Mouse (Mus musculus) right cerebral cortex, postnatal 10 days (tissue): ENCODE data around the gene Hist1h2bn.
A peak's percentile ranks its signal among the peaks of the same experiment; 100 is the strongest.

Experiments used
- DNase-seq, 2 experiments: peaks; one replicate each; pipeline ENCODE4 v3.0.0; 2021; ENCODE audit warnings: low spot score in 2 of 2

Gene Hist1h2bn

DNA sequence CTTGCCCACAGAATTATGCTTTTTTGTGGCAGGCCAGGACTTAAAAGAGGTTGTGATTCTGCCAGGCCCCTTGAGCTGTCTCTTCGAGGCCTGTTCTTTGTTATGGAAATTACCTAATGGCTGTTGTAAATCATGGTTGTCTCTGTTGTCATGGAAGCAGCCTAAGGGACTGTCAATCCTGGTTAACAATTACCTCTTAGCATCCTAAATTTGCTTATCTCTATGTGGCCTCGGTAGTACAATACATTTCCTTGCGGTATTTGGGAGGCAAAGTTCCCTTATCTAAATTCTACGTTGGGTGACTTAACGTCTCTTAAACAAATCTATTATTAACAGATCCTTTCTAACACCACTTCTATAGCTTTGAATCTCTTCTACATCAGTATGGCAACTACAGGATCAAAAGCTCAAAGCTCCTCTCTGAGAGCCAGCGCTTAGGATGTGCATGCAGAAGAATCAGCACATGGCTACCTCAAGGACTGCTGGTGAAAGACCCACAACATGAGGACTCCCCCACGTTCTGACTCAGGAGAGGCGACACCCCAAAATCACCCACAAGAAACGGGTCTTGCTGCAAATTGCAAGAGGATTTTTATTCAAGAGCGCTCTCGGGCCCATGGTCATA lies 25.9 kb upstream of the Hist1h2bn start:
- DNase-seq, result no peak

DNA sequence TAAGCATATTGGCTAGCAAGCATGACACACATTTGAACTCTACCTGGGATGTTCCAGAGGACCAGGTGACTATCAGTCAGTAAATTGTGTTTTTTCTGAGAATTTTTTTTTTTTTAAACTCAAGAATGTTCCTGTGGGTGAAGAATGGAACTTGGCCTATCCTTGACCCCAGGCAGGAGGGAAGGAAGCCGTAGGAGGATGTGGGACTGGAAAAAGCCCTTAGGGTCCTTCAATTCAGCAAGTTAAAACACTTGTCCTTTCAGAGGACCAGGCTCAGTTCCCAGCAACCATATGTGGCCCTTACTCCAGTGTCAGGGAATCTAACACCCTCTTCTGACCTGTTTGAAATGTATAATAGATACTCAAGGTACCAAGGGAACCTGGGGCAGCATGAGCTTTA lies 24.4 kb upstream of the Hist1h2bn start:
- no peak for DNase-seq

DNA sequence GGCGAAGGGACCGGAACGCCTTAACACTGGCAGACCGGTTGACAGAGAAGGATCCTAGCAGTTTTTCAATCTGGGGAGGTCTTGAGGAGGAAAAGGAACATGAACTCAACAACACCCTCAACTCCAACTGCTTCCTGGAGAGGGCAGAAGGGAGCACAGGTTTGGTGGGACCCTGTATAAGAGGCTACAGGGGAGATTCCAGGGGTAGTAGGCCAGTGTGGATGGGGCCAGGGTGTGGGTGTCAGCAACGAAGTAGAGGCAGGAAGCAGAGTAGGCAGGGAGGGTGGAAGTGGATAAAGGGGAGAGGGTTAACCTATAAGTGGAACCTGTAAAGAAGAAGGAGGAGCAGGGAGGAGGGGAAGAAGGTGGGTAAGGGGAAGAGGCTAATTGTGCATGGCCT lies 20.5 kb upstream of the Hist1h2bn start:
- DNase-seq, result no peak

DNA sequence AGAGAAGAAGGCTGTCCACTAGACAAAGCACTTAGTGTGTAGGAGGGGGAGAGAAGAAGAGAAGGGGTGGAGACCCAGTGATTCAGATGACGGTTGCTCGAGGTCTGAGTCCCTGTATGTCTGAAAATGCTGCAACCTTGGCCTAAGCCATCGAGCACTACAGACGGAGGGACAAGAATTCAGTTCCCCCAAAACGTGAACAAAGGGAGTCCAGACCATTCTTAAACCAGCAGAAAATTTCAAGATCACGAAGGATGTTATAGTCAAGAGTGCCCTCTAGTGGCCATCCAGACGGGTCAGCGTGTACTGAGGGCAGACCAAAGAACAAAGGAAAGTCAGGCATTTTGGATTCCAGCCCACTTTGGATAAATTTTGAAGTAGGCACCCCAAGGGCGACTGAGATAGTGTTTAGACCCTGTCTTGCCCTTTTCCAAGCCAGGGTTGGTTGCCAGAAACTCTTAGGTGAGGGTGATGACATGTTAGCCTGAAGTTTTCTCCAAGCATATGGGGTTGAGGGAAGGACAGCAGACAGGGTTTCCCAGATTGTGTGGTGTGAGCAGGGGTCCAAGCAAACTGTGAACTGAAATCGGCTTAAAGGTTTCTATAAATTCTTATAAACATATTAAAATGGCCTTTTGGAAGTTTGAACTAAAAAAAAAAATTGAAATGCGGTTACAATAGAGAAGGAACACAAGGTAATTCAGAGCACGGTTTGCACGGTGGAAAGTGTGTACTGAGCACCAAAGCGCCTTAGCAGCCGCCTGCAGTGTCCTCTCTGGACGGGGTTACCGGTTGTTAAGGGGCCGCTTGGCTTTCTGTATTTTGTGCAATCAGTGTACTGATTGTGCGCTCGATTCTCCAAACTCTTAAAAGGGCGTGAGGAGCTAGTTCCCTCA lies 19.7 kb upstream of the Hist1h2bn start:
- peak; percentile 78 to 79 for DNase-seq

DNA sequence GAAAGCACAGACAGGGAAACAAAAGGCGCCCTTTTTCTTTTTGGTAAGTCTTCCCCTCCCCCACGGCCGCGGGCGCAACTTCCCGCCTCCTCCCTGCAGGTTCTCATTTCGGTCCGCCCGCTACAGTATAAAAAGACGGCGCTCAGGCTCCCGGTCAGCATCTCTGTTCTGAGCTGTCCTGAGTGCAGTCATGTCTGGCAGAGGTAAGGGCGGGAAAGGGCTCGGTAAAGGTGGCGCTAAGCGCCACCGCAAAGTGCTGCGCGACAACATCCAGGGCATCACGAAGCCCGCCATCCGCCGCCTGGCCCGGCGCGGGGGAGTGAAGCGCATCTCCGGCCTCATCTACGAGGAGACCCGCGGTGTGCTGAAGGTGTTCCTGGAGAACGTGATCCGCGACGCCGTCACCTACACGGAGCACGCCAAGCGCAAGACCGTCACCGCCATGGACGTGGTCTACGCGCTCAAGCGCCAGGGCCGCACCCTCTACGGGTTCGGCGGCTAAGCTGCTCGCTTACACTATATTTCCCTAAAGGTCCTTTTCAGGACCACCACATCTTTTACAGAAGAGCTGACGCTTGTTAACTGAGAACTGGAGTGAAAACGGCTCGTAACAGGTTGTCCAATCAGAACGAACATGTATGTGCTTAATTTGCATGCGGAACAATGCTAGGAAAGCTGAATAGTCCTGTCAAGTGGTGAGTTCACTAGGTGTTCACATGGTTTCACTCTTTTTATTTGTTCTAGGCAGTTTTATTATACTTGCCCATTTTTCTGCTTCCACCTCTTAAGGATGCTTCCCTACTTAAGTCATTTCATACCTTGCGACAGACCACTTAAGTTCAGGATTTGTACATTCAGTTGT lies 18.8 kb upstream of the Hist1h2bn start, which contains the start of gene Hist1h4j:
Gene Hist1h4j, plus strand, starts transcription at position 159 of the 862 bp plus-strand sequence.
- peak; percentile 86 to 87 for DNase-seq

DNA sequence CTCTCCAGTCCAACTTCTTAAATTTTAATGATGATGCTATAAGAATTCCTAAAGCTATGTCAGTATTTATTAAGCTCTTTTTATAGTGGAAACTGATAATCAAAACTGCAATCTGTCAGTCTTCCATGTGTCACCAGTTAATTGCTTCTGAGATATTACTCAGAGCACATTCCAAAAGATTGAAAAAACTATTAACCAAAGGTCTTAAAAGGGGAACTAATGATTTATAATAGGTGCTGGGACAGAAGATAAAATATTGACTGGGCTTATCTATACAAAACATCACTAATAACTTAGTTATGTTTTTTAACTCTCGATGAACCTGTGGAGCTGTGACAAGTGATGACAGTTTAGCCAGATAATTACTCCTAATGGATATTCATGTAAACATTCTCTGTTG lies 8.9 kb upstream of the Hist1h2bn start:
- DNase-seq, result no peak

DNA sequence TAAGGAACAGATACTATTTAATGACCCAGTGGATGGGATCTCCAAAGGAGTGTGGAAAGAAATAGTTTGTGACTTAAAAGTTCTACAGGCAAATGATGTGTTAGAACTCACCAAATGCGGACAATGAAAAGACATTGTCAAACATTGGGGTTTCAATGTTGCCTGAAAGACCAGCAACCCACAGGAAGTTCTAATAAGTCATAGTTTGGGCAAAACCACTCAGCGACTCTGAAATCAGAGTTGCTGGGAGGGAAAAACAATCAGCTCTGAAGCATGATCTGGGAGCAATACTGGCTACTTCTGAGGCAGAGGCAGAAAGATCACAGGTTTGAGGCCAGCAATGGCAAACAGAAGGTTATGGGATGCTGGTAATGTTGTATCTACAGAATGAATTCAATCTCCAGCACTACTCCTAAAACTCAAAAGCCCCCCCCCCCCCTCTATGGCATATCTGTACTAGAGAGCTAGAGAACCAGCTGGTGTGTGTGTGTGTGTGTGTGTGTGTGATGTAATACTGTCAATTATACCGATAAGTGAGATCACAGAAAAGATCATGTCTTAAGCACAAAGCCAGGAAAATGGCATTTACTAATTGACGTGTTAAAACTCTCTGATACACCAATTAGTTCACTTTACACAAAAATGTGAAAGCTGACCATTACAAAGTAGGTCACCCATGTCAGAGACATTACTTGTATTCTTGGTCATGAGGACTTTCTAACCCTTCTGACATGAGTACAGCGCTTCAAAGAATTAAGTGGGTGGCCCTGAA lies 4.3 kb upstream of the Hist1h2bn start:
- DNase-seq, result no peak

DNA sequence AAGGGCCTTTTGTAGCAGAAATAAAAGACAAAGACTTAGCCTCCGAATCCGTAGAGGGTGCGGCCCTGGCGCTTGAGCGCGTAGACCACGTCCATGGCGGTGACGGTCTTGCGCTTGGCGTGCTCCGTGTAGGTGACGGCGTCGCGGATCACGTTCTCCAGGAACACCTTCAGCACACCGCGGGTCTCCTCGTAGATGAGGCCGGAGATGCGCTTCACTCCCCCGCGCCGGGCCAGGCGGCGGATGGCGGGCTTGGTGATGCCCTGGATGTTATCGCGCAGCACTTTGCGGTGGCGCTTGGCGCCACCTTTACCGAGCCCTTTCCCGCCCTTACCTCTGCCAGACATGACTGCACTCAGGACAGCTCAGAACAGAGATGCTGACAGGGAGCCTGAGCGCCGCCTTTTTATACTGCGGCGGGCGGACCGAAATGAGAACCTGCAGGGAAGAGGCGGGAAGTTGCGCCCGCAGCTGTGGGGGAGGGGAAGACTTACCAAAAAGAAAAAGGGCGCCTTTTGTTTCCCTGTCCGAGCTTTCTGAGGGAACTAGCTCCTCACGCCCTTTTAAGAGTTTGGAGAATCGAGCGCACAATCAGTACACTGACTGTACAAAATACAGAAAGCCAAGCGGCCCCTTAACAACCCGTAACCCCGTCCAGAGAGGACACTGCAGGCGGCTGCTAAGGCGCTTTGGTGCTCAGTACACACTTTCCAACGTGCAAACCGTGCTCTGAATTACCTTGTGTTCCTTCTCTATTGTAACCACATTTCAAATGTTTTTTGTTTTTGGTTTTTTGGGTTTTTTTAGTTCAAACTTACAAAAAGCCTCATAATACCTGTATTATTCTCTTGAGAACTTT lies 3.5 kb upstream of the Hist1h2bn start, which contains the start of gene Hist1h4k:
Gene Hist1h4k, minus strand, starts transcription at position 347 of the 859 bp plus-strand sequence.
- peak; percentile 96 for DNase-seq

DNA sequence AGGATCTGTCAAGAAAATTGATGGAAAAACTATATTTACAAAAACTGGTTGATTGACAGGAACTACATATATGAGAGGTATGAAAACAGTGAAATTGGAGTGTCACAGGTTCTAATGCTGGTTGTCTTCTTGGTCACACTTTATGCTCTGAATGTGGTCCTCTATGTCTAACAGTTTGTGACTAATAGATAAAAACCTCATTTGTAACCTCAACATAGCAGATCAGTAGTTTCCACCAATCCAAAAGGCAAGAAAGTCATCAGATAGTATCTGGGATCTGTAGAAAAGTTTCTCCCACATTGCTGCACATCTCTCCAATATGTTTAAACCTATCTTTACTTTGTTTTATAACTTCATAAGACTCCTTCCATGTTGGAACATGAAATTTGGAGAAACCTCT lies 2.5 kb upstream of the Hist1h2bn start:
- no peak for DNase-seq

DNA sequence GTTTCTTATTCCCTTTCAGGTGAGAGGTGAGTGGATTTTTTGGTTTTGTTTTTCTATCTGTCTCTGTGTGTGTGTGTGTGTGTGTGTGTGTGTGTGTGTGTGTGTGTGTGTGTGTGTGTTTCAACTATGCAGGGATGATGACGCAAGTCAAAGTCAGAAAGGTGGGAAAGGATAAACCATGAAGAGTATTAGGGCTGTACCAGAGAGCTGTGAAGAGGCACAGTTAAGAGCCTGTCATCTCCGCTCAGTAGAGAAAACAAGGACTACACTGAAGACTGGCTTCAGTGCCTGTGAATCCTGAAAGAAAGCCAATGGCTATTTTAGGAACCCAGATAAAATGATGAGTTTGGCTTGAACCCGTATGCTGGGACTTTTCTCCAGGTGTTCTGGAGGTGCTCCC lies 2.1 kb upstream of the Hist1h2bn start:
- DNase-seq, result no peak

DNA sequence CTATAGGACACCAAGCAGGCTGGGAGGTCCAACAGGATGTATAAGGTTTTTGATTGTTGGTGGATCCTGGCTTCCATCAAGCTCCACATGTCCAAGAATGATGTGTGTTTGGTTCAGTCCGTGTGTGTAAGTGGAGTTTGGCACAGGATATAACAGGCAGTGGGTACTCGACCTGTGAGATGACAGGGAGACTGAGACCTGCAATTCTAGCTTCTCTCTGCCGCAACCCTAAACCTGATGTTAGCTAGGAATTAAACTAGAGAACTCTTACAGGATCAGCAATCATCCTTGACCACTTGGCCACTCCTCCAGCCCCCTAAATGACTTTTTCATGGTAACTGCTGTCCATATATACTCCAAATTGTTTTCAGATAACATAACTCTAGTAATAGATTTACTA lies 1.6 kb upstream of the Hist1h2bn start:
- DNase-seq, result no peak

DNA sequence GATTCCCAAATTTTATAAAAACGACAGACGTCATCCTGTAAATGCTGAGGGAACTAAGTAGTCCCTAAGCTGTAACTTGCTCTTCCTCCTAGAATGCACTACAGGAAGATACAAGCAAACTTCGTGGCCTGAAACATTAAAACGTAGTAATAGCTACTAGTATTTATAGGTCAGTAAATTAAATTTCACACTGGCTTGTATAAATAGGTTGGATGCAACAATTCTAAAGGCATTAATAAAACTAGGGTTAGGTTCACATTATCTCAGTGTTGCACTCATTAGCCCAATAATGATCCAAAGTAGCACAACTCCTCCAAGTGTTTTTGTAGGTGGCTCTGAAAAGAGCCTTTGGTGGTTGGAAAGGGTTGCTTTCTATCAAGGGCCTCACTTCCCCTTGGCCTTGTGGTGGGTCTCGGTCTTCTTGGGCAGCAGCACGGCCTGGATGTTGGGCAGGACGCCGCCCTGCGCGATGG lies 836 bp upstream of the Hist1h2bn start:
- DNase-seq, result no peak

DNA sequence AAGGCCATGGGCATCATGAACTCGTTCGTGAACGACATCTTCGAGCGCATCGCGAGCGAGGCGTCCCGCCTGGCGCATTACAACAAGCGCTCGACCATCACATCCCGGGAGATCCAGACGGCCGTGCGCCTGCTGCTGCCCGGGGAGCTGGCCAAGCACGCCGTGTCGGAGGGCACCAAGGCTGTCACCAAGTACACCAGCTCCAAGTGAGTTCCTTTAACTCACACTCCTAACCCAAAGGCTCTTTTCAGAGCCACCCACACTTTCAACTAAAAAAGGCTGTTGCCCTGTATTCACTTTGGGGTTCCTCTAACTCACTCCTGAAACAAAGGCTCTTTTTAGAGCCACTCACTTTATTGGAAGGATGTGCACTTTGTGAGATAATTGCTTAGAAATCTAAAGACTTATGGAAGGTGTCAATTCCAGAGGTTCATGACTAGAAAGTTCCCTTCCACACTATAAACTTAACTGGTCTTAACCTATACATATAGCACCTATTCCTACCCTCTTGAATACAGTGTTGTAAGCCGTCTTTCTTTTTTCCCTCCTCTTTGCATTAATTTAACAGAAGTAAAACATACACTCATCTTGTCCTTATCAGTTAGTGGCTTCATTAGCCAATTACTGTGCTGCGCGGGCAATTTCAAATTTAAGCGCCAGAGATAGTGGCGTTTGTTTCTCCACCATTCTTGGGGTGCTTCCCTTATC lies 525 bp downstream of the Hist1h2bn start:
- DNase-seq, result peak; percentile 51 to 65

DNA sequence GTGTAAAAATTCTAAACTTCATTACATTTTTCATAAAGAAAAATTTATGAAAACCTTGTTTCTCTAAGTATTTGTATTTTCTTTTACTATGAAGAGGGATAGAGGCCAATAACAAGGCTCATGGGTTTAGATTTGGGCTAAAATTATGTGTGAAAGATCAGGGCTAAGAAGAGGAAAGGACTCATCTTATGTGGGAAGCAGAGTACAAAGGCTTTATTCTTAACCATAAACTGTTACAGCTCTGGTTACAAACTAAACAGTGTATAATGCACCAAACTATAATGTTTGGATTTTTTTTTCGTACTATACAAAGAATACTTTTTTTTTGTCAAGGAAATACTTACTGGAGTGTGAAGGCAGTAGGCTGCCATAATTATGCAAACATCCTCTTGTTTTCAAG lies 1.8 kb downstream of the Hist1h2bn start:
- DNase-seq, result no peak

DNA sequence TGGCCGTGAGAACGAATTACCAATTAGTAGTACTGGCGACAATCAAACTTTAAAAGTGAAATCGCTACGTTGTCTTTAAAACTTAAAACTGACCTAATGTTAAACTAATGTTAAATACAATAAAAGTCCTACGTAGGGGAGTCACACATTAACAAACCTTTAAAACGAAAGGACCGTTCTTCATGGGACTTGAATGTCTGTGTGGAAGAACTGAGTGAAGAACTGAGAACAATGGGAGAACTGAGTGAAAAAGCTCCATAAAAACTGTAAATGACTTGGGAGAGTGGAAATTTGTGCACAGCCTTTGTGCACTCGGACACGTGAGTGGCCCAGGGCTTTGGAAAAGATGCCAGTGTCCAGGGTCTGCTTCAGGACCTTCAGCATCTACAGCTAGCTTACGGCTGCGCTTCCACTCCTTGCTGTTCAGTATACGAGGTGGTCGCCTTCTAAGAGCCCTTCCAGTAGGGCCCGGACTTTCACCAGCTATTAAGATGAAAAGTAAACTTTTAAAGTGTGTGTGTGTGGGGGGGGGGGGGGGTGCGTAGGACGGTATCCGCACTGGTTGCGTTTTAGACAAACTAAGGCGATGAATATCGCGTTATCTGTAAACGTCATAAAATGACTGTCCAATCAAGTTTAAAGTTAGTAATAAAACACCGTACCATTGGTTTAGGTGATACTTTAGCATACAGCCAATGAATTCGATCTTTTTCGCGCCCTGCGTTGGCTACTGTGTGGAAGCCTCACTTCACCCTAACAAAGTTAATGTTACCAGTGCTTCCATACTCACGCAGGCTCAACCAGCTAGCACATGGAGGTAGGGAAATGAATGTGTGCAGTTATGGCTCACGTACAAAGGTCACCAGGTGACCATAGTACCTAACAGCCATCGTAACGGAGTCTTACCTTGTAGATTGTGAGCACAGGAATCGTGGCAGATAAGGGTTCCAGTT lies 25.2 kb downstream of the Hist1h2bn start:
- peak; percentile 80 to 89 for DNase-seq

DNA sequence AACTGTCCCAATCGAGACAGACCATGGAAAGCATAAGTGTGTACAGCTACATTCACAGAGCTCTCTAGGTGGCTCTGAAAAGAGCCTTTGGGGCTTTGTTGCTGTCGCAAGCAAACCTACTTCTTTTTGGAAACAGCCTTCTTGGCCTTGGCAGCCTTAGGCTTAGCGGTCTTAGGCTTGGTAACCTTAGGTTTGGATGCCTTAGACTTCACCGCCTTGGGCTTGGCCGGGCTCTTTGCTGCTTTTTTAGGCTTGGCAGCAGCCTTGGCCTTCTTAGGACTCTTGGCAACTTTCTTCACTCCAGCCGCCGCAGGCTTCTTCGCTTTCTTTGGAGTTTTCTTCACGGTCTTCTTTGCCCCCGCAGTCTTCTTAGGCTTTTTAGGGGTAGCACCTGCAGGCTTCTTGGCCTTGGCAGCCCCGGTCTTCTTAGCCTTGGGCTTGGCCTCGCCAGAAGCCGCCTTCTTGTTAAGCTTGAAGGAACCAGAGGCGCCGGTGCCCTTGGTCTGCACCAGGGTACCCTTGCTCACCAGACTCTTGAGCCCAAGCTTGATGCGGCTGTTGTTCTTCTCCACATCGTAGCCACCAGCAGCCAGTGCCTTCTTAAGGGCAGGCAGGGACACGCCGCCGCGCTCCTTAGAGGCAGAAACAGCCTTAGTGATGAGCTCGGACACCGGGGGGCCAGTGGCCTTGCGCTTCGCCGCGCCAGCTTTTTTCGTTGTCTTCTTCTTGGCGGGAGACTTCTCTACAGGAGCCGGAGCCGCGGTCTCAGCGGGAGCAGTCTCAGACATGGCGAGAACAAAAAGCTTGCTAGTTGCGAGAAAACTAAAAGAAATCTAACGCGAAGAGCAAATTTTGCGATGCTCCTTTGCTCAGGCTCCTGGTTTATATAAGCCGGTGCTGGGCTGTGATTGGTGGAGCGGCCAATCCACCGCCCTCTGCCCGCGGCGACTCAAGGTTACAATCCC lies 26.1 kb downstream of the Hist1h2bn start, which contains the start of gene Hist1h1b:
Gene Hist1h1b, minus strand, starts transcription at position 859 of the 965 bp plus-strand sequence.
- DNase-seq, result peak; percentile 48 to 51

DNA sequence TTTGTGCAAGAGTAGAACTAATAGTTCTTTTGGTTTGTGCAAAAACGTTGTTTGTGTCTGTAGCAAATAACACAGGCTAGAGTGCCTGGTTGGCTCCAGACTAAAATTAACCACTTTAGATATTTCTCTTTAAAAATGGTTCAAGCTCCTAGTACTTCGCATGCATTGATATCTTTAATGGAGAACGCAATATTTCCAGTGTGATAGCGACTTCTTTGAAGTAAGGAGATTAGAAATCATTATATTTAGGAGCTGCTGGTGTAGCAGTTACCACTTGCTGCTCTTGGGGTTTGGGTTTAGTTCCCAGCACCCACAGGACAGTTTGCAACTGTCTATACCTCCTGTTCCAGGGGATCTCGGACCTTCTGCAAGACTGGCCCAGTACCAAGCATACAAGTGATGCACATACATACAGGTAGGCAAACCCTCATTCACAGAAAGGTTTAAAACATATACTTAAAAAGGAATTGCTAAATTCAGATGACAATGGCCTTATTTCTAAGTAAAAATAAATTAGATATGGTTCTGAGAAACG lies 27.2 kb downstream of the Hist1h2bn start:
- DNase-seq, result no peak
